Mouse (Mus musculus): ENCODE results near the gene Higd1a. TPM values are rescaled to one million over a fixed set of nuclear protein-coding genes. Genes with fewer than 3 reads are reported as not detected.

Higd1a gene
- polyA plus RNA-seq, 1 experiment from 2014 or later, result 243 TPM

DNA sequence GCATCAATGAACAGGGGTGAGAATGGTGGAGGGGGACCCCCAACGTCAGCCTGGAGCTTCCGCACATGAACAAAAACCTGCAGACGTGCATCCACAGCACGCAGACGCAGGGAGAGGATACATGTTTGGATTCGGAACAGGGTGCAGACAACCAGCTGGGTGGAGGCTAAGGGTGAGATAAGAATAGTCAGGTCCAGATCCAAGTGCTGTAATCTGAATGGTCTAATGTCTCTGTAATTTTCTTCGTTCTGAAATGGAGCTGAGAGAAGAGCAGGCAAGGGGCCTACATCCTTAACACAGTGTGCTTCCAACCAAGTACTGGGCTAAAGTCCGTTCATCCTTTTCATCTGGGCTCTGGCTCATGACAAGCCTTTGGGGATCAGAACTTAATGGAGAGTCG is 33.1 kb upstream of the Higd1a start:
- Histone ChIP-seq H3K4me1 (ENCODE audit: control insufficient read depth, insufficient read depth, low read length) (peaks cover 8% of the 10 kb centered on the region; the same call in 1 of the 2 replicates), H3K27ac (ENCODE audit: low read depth, low read length) (no peak overlapping the region), H3K9ac (ENCODE audit: low read depth, low read length) (no peak overlapping the region), H3K36me3 (ENCODE audit: control insufficient read depth, insufficient read depth, low read length) (no peaks in the 10 kb centered on the region), H3K4me2 (no peak overlapping the region), H3K27me3 (ENCODE audit: control insufficient read depth, insufficient read depth, low read length) (no peaks in the 10 kb centered on the region), H3K9me3 (replicated peaks; ENCODE audit: control insufficient read depth, low read length) (no peaks in the 10 kb centered on the region), H3K4me3 (ENCODE audit: low read depth, low read length) (no peak overlapping the region)
- no peak for ATAC-seq (replicated peaks; ENCODE audit: insufficient number of reproducible peaks, low FRiP score, low TSS enrichment)
- WGBS (ENCODE audit: insufficient replicate concordance), result 78% methylated on average over 9 of the region's 9 CpGs

DNA sequence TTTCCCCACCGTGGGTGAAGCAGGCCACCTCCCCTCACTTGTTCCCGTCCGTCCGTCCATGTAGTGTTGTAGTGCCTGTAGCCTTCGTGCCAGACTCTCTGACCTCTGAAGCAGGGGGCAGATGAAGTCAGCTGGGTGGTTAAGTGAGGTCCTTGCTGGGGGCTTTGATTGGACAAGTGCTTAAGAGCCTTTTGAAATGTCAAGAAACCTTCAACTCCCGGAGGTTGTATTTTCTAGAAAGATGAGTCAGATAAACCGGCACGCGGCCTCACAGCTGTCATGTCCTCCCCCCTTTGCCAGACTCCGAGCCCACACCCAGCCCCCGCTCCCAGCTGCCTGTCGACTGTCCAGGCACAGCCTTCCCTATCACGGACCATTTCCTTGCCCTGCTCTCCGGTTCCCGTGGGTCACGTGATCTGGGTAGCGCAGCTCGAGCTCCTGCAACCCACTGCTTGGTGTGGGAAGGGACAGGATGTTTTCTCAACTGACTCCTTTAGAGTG is 32.3 kb upstream of the Higd1a start:
- Histone ChIP-seq H3K27me3 (ENCODE audit: control insufficient read depth, insufficient read depth, low read length) (no peaks in the 10 kb centered on the region), H3K4me3 (ENCODE audit: low read depth, low read length) (no peak overlapping the region), H3K4me2 (peak overlapping the region; percentile 49), H3K9me3 (replicated peaks; ENCODE audit: control insufficient read depth, low read length) (no peaks in the 10 kb centered on the region), H3K9ac (ENCODE audit: low read depth, low read length) (no peak overlapping the region), H3K4me1 (ENCODE audit: control insufficient read depth, insufficient read depth, low read length) (peaks cover 8% of the 10 kb centered on the region; the same call in 1 of the 2 replicates), H3K27ac (ENCODE audit: low read depth, low read length) (0 out of 2 replicates have a peak overlapping the region, but pooled peaks have one; percentile 6), H3K36me3 (ENCODE audit: control insufficient read depth, insufficient read depth, low read length) (no peaks in the 10 kb centered on the region)
- 5% methylated on average over 18 of the region's 18 CpGs for WGBS (ENCODE audit: insufficient replicate concordance)
- ATAC-seq (replicated peaks; ENCODE audit: insufficient number of reproducible peaks, low FRiP score, low TSS enrichment), result peak; percentile 71; the same call in 1 of the 2 replicates

- Histone ChIP-seq H3K36me3 (ENCODE audit: control insufficient read depth, insufficient read depth, low read length) (no peaks in the 10 kb centered on the region), H3K4me2 (peak overlapping the region; percentile 49)
- WGBS (ENCODE audit: insufficient replicate concordance), result 61% methylated on average over 4 of the region's 4 CpGs
These were observed 31.8 kb upstream of the Higd1a start for GRCm38 (mm10) chr9:121889927-121890440.

DNA sequence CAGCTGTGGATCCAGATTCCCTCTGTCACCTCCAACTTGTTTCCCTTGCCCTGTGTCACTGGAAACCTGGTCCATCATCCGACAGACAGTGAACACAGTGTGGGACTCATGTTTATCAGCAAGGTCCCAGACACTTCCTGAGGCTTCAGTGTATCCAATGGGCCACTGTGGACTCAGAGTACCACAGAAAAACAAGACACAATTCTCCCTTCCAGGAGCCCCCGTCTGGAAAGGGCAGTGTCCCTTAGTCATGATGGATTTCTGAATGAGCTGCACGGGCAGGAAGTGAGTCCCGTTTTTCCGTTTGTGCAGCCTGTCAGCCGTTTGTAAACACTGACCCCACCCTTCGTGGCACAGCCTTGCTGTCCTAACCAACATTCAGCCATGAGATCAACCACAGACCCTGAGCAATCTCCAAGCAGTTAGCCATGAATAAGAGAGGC is 23.9 kb upstream of the Higd1a start:
- Histone ChIP-seq H3K9me3 (replicated peaks; ENCODE audit: control insufficient read depth, low read length) (no peaks in the 10 kb centered on the region), H3K9ac (ENCODE audit: low read depth, low read length) (no peak overlapping the region), H3K27me3 (ENCODE audit: control insufficient read depth, insufficient read depth, low read length) (no peaks in the 10 kb centered on the region), H3K36me3 (ENCODE audit: control insufficient read depth, insufficient read depth, low read length) (no peaks in the 10 kb centered on the region), H3K4me1 (ENCODE audit: control insufficient read depth, insufficient read depth, low read length) (no peaks in the 10 kb centered on the region), H3K4me3 (ENCODE audit: low read depth, low read length) (no peak overlapping the region), H3K27ac (ENCODE audit: low read depth, low read length) (0 out of 2 replicates have a peak overlapping the region, but pooled peaks have one; percentile 2), H3K4me2 (no peak overlapping the region)
- ATAC-seq (replicated peaks; ENCODE audit: insufficient number of reproducible peaks, low FRiP score, low TSS enrichment), result no peak
- WGBS (ENCODE audit: insufficient replicate concordance), result 45% methylated on average over 7 of the region's 7 CpGs

More at GRCm38 (mm10) chr9:121889927-121890440, 31.8 kb upstream of the Higd1a start:
- H3K27ac ChIP-seq (ENCODE audit: low read depth, low read length), result no peak overlapping the region
- H3K9ac ChIP-seq (ENCODE audit: low read depth, low read length), result no peak overlapping the region
- H3K4me1 ChIP-seq (ENCODE audit: control insufficient read depth, insufficient read depth, low read length), result peaks cover 8% of the 10 kb centered on the region; the same call in 1 of the 2 replicates
- H3K4me3 ChIP-seq (ENCODE audit: low read depth, low read length), result no peak overlapping the region
- H3K27me3 ChIP-seq (ENCODE audit: control insufficient read depth, insufficient read depth, low read length), result no peaks in the 10 kb centered on the region
- no peaks in the 10 kb centered on the region for H3K9me3 ChIP-seq (replicated peaks; ENCODE audit: control insufficient read depth, low read length)
- ATAC-seq (replicated peaks; ENCODE audit: insufficient number of reproducible peaks, low FRiP score, low TSS enrichment), result no peak

- Histone ChIP-seq H3K27ac (ENCODE audit: low read depth, low read length) (no peak overlapping the region), H3K4me3 (ENCODE audit: low read depth, low read length) (no peak overlapping the region), H3K9me3 (replicated peaks; ENCODE audit: control insufficient read depth, low read length) (no peaks in the 10 kb centered on the region), H3K4me2 (no peak overlapping the region), H3K36me3 (ENCODE audit: control insufficient read depth, insufficient read depth, low read length) (no peaks in the 10 kb centered on the region), H3K4me1 (ENCODE audit: control insufficient read depth, insufficient read depth, low read length) (no peaks in the 10 kb centered on the region), H3K27me3 (ENCODE audit: control insufficient read depth, insufficient read depth, low read length) (no peaks in the 10 kb centered on the region), H3K9ac (ENCODE audit: low read depth, low read length) (no peak overlapping the region)
- 73% methylated on average over 6 of the region's 6 CpGs for WGBS (ENCODE audit: insufficient replicate concordance)
- ATAC-seq (replicated peaks; ENCODE audit: insufficient number of reproducible peaks, low FRiP score, low TSS enrichment), result no peak
These were observed 23.1 kb upstream of the Higd1a start for GRCm38 (mm10) chr9:121881301-121881700.

DNA sequence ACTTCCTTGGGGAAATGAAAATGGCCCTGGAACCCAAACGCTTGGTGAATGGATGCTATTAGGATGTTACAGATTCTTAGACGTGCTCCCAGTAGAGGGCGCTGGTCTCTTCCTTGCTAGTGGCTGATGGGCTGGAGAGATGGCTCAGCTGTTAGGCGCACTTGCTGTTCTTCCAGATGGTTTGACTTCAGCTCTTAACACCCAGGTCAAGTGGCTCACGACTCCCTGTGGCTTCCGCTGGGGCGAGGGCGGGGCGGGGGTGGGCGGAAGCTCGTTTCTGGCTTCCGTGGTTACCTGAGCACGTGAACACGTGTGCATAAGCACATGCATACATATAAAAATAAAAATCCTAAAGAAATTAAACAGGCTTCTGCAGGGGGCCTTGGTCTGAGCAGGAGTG is 22.7 kb upstream of the Higd1a start:
- Histone ChIP-seq H3K4me2 (peak overlapping the region; percentile 31; the same call in 1 of the 2 replicates), H3K27ac (ENCODE audit: low read depth, low read length) (no peak overlapping the region), H3K9ac (ENCODE audit: low read depth, low read length) (no peak overlapping the region), H3K36me3 (ENCODE audit: control insufficient read depth, insufficient read depth, low read length) (no peaks in the 10 kb centered on the region), H3K4me1 (ENCODE audit: control insufficient read depth, insufficient read depth, low read length) (no peaks in the 10 kb centered on the region), H3K9me3 (replicated peaks; ENCODE audit: control insufficient read depth, low read length) (no peaks in the 10 kb centered on the region), H3K4me3 (ENCODE audit: low read depth, low read length) (no peak overlapping the region), H3K27me3 (ENCODE audit: control insufficient read depth, insufficient read depth, low read length) (no peaks in the 10 kb centered on the region)
- WGBS (ENCODE audit: insufficient replicate concordance), result 22% methylated on average over 14 of the region's 14 CpGs
- ATAC-seq (replicated peaks; ENCODE audit: insufficient number of reproducible peaks, low FRiP score, low TSS enrichment), result no peak

GRCm38 (mm10) chr9:121877052-121877740 is 19.0 kb upstream of the Higd1a start:
- no peak for ATAC-seq (replicated peaks; ENCODE audit: insufficient number of reproducible peaks, low FRiP score, low TSS enrichment)
- no peaks in the 10 kb centered on the region for H3K4me1 ChIP-seq (ENCODE audit: control insufficient read depth, insufficient read depth, low read length)
- H3K4me2 ChIP-seq, result no peak overlapping the region
- no peak overlapping the region for H3K4me3 ChIP-seq (ENCODE audit: low read depth, low read length)
- no peaks in the 10 kb centered on the region for H3K36me3 ChIP-seq (ENCODE audit: control insufficient read depth, insufficient read depth, low read length)
- no peaks in the 10 kb centered on the region for H3K9me3 ChIP-seq (replicated peaks; ENCODE audit: control insufficient read depth, low read length)
- no peak overlapping the region for H3K9ac ChIP-seq (ENCODE audit: low read depth, low read length)
- H3K27ac ChIP-seq (ENCODE audit: low read depth, low read length), result no peak overlapping the region
- no peaks in the 10 kb centered on the region for H3K27me3 ChIP-seq (ENCODE audit: control insufficient read depth, insufficient read depth, low read length)
- WGBS (ENCODE audit: insufficient replicate concordance), result 23% methylated on average over 3 of the region's 3 CpGs

GRCm38 (mm10) chr9:121873578-121873977 is 15.4 kb upstream of the Higd1a start:
- no peak overlapping the region for H3K4me3 ChIP-seq (ENCODE audit: low read depth, low read length)
- H3K36me3 ChIP-seq (ENCODE audit: control insufficient read depth, insufficient read depth, low read length), result no peaks in the 10 kb centered on the region
- H3K4me1 ChIP-seq (ENCODE audit: control insufficient read depth, insufficient read depth, low read length), result no peaks in the 10 kb centered on the region
- no peak overlapping the region for H3K9ac ChIP-seq (ENCODE audit: low read depth, low read length)
- H3K27me3 ChIP-seq (ENCODE audit: control insufficient read depth, insufficient read depth, low read length), result no peaks in the 10 kb centered on the region
- ATAC-seq (replicated peaks; ENCODE audit: insufficient number of reproducible peaks, low FRiP score, low TSS enrichment), result no peak
- no peak overlapping the region for H3K27ac ChIP-seq (ENCODE audit: low read depth, low read length)
- H3K9me3 ChIP-seq (replicated peaks; ENCODE audit: control insufficient read depth, low read length), result no peaks in the 10 kb centered on the region
- H3K4me2 ChIP-seq, result no peak overlapping the region

Data from heart, embryonic 11.5 days (tissue).